Mouse (Mus musculus) mature B cell (primary cell): ENCODE data around the gene Nupl2.

Source experiments
- in situ Hi-C: fragments of 300-500 bp; cut with MboI; formaldehyde crosslinking; loops from 2 replicates; pipeline ENCODE4 v1.14.3; 2019

Nupl2 gene

GRCm38 (mm10) chr5:24164789-24165445 lies at the start of gene Nupl2:
Gene Nupl2, plus strand, starts transcription at chr5:24164963.
- in situ Hi-C loops: no loop called here

GRCm38 (mm10) chr5:24122221-24122620 lies 42.5 kb upstream of the Nupl2 start:
- in situ Hi-C loops: no loop called here

DNA sequence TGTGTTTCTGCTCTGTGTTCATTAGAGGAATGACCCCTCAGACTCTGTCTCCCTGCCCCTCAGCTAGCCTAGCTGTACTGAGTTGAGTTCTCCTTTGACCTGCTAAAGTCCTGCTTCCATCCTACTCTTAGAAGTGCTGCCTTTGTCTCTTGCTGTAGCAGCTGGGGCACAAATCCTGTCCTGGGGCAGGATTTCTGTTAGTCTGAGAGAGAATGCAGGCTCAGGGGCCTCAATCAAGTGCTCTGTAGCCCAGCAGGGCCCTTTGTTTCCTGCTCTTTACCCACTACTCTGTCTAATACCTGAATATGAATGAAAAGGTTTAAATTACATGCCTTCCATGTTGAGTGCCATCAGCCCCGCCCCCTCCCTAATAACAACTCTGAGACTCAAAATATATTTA lies 40.6 kb upstream of the Nupl2 start:
- in situ Hi-C loops: no loop called here

GRCm38 (mm10) chr5:24124579-24125276 lies 40.0 kb upstream of the Nupl2 start:
- in situ Hi-C loops: no loop called here

GRCm38 (mm10) chr5:24125910-24126636 lies 38.7 kb upstream of the Nupl2 start:
- in situ Hi-C loops: no loop called here

GRCm38 (mm10) chr5:24126967-24127366 lies 37.8 kb upstream of the Nupl2 start:
- in situ Hi-C loops: no loop called here

- in situ Hi-C loops: no loop called here
Observed at GRCm38 (mm10) chr5:24146964-24147363, 17.8 kb upstream of the Nupl2 start.

DNA sequence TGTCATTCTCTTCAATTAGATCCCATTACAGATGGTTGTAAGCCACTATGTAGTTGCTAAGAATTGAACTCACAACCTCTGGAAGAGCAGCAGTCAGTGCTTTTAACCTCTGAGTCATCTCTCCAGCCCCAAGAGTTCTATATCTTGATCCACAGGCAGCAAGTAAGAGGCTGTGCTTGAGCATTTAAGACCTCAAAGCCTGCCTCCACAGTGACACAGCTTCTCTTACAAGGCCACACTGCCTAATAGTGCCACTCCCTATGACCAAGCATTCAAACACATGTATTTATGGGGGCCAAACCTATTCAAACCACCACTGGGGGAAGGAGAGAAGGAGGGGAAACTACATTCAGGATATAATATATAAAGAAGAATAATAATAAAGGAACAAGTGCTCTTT lies 12.6 kb upstream of the Nupl2 start:
- in situ Hi-C loops: no loop called here

GRCm38 (mm10) chr5:24156774-24157173 lies 8.0 kb upstream of the Nupl2 start:
- in situ Hi-C loops: no loop called here

DNA sequence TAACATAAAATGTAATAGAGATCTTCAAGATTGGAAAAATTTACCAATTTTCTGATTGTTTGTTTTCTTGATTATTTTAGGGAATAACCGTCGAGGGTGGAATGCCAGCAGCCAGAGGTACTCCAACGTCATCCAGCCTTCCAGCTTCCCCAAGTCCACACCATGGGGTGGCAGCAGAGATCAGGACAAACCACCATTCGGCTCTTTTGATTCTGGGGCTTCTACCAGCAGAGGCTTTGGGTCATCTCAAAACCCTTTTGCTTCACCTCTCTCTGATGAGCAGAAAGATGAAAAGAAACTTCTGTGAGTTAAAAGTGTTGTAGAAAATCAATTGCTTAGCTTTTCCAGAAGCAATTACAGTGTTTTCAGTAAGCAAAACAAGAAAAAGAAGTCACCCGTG lies 2.5 kb downstream of the Nupl2 start:
- in situ Hi-C loops: no loop called here

DNA sequence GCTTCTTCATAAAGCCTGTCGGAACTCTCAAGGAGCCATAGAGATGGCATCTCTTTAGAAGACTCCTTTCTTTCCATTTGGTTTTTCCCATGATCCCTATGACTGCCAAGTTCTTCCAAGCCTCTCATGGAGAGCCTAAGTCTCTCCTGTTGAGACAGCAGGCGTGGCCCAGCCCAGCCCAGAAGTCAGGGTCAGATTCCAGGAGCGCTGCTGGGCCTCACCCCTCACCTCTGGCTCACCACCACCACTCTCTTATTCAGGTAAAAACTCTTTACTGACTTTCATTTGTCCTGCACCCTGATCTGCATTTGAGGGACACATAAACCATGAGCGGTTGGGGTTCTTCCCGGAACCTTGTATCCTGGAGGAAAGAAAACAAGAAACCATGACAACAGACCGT lies 5.1 kb downstream of the Nupl2 start:
- in situ Hi-C loops: no loop called here

DNA sequence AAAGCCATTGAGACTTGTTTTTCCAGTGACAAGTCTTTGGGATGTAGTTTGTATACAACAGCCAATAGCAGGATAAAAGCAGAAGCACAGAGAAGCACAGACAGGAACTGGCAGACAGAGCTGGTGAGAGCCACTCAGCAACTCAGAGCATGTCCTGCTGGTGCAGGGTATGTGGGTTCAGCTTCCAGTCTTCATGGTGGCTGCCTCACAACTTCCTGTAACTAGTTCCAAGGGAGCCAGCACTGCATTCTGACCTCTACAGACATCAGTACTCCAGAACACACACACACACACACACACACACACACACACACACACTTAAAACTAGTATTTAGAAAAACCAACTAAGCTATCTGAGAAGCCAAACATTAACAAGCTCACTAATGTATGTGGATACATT lies 7.3 kb downstream of the Nupl2 start:
- in situ Hi-C loops: no loop called here

- in situ Hi-C loops: no loop called here
Observed at GRCm38 (mm10) chr5:24181514-24182295, 16.9 kb downstream of the Nupl2 start.

DNA sequence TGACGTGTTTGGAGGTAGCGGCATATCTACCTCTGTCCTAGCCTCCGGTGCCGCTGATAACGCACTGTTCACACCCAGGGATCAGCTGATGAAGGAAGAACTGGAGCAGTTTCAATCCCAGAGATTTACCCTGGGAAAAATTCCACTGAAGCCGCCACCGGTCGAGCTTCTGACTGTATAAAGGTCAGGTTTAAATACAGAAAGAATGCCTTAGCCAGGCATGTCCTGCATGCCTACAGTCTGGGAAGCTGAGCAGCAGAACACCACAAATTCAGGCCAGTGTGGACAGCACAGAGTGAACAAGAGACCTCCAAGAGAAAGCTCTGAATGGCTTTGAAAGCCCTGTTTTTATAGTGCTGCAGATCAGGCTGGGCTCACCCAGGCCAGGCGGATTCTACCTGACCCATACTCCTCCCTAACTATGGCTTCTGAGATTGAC lies 17.6 kb downstream of the Nupl2 start:
- in situ Hi-C loops: no loop called here

- in situ Hi-C loops: no loop called here
Observed at GRCm38 (mm10) chr5:24183096-24183495, 18.3 kb downstream of the Nupl2 start.

- in situ Hi-C loops: no loop called here
Observed at GRCm38 (mm10) chr5:24184011-24184410, 19.2 kb downstream of the Nupl2 start.

DNA sequence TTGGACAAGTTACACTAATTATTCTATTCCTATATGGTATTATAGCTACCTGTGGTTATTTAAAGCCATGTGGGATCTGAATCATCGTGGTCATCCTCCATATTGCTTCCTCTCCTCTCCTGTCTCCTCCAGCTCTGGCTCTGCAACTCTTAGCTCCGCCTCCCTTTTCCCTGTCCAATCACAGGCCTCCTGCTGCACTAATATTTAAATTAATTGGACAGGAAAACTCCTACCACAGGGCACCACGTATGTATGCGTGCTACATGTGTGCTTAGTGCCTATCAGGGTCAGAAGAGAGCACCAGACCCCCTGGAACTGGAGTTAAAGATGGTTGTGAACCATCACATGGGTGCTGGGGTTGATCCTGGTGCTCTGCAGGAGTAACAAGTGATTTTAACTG lies 23.7 kb downstream of the Nupl2 start:
- in situ Hi-C loops: no loop called here

GRCm38 (mm10) chr5:24191821-24192220 lies 27.1 kb downstream of the Nupl2 start:
- in situ Hi-C loops: no loop called here

GRCm38 (mm10) chr5:24201006-24201405 lies 36.2 kb downstream of the Nupl2 start:
- in situ Hi-C loops: no loop called here

DNA sequence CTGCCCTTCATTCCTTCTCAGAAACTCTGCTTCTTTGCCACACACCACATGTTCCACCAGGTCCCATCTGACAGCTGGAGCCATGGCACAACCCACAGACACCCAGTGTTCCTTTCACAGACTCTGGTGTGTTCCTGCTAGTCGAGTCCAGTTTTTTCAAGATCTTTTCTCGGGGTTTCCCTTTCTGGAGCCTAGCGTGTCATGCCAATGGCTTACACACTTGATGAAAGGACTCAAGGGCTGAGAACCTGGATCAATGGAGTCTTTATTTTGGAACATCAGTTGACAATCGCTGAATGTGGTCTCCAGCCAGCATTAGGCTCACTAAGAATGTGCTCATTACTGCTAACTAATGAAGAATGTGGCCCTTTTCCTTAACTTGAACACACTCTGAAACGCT lies 37.7 kb downstream of the Nupl2 start:
- in situ Hi-C loops: no loop called here

DNA sequence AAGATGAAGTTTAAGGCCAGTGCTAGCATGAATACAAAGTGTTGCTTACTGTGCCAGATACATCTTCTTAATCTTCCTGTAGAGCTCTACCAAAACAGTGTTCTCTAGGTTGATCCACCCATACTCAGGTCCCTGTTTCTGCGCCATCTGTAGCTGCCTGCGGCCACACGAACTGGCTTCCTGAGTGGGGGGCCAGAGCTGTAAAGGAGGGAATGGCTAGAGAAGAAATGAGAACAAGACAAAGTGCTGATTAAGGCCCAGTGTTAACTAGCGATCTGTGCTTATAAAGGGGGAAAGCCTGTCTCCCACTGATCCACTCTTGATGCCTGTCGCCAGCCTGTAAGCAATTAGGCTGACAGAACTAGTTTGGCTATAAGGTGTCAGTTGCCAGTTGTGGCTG lies 38.5 kb downstream of the Nupl2 start:
- in situ Hi-C loops: no loop called here

GRCm38 (mm10) chr5:24207965-24208364 lies 43.2 kb downstream of the Nupl2 start:
- in situ Hi-C loops: no loop called here
